Mouse (Mus musculus): ENCODE results near the gene Nap1l5. TPM values are rescaled to one million over a fixed set of nuclear protein-coding genes. Genes with fewer than 3 reads are reported as not detected.

The Nap1l5 gene
- polyA plus RNA-seq, 1 experiment from 2014 or later = 3.2 TPM

- H3K36me3 ChIP-seq = no peaks in the 10 kb centered on the region
- H3K27ac ChIP-seq = no peak overlapping the region
- ATAC-seq (ENCODE audit: borderline replicate concordance, extremely low read depth, low FRiP score, low TSS enrichment) = no peak
- 76% methylated on average over 9 of the region's 9 CpGs for WGBS
- H3K9ac ChIP-seq = no peak overlapping the region
- H3K9me3 ChIP-seq = no peaks in the 10 kb centered on the region
- H3K4me1 ChIP-seq = no peaks in the 10 kb centered on the region
- H3K4me2 ChIP-seq = no peak overlapping the region
- H3K4me3 ChIP-seq = no peak overlapping the region
- no peaks in the 10 kb centered on the region for H3K27me3 ChIP-seq
These were observed 23.1 kb upstream of the Nap1l5 start for GRCm38 (mm10) chr6:58929911-58930431.

- ATAC-seq (ENCODE audit: borderline replicate concordance, extremely low read depth, low FRiP score, low TSS enrichment) = no peak
- Histone ChIP-seq H3K36me3 (no peaks in the 10 kb centered on the region), H3K27ac (no peak overlapping the region), H3K9me3 (no peaks in the 10 kb centered on the region), H3K4me2 (no peak overlapping the region), H3K9ac (no peak overlapping the region), H3K27me3 (no peaks in the 10 kb centered on the region), H3K4me1 (no peaks in the 10 kb centered on the region), H3K4me3 (no peak overlapping the region)
- 70% methylated on average over 2 of the region's 2 CpGs for WGBS
These were observed 21.0 kb upstream of the Nap1l5 start for GRCm38 (mm10) chr6:58927881-58928280.

- Histone ChIP-seq H3K27ac (no peak overlapping the region), H3K9me3 (no peaks in the 10 kb centered on the region)
- WGBS = 78% methylated on average over 5 of the region's 5 CpGs
These were observed 15.6 kb upstream of the Nap1l5 start for GRCm38 (mm10) chr6:58922511-58922910.

GRCm38 (mm10) chr6:58921623-58922022, 14.7 kb upstream of the Nap1l5 start:
- WGBS = 39% methylated on average over 3 of the region's 3 CpGs
- Histone ChIP-seq H3K36me3 (no peaks in the 10 kb centered on the region), H3K4me1 (no peaks in the 10 kb centered on the region), H3K4me2 (no peak overlapping the region), H3K4me3 (no peak overlapping the region), H3K9ac (no peak overlapping the region), H3K9me3 (no peaks in the 10 kb centered on the region), H3K27ac (no peak overlapping the region), H3K27me3 (no peaks in the 10 kb centered on the region)
- no peak for ATAC-seq (ENCODE audit: borderline replicate concordance, extremely low read depth, low FRiP score, low TSS enrichment)

More at GRCm38 (mm10) chr6:58922511-58922910, 15.6 kb upstream of the Nap1l5 start:
- Histone ChIP-seq H3K4me3 (no peak overlapping the region), H3K9ac (no peak overlapping the region), H3K36me3 (no peaks in the 10 kb centered on the region), H3K4me1 (no peaks in the 10 kb centered on the region), H3K4me2 (no peak overlapping the region), H3K27me3 (no peaks in the 10 kb centered on the region)
- ATAC-seq (ENCODE audit: borderline replicate concordance, extremely low read depth, low FRiP score, low TSS enrichment) = no peak

GRCm38 (mm10) chr6:58920735-58921134, 13.9 kb upstream of the Nap1l5 start:
- 75% methylated on average over 6 of the region's 6 CpGs for WGBS
- Histone ChIP-seq H3K36me3 (no peaks in the 10 kb centered on the region), H3K27me3 (no peaks in the 10 kb centered on the region), H3K9ac (no peak overlapping the region), H3K4me1 (no peaks in the 10 kb centered on the region), H3K9me3 (no peaks in the 10 kb centered on the region), H3K27ac (no peak overlapping the region), H3K4me2 (no peak overlapping the region), H3K4me3 (no peak overlapping the region)
- ATAC-seq (ENCODE audit: borderline replicate concordance, extremely low read depth, low FRiP score, low TSS enrichment) = no peak

- ATAC-seq (ENCODE audit: borderline replicate concordance, extremely low read depth, low FRiP score, low TSS enrichment) = no peak
- Histone ChIP-seq H3K9me3 (no peaks in the 10 kb centered on the region), H3K4me1 (no peaks in the 10 kb centered on the region), H3K27me3 (no peaks in the 10 kb centered on the region), H3K4me2 (no peak overlapping the region), H3K4me3 (no peak overlapping the region), H3K36me3 (no peaks in the 10 kb centered on the region), H3K9ac (no peak overlapping the region), H3K27ac (no peak overlapping the region)
- 72% methylated on average over 5 of the region's 5 CpGs for WGBS
These were observed 9.6 kb upstream of the Nap1l5 start for GRCm38 (mm10) chr6:58916498-58916897.

GRCm38 (mm10) chr6:58913971-58914370, 7.1 kb upstream of the Nap1l5 start:
- WGBS = 44% methylated on average over 5 of the region's 5 CpGs
- no peaks in the 10 kb centered on the region for H3K9me3 ChIP-seq
- H3K36me3 ChIP-seq = no peaks in the 10 kb centered on the region
- H3K4me1 ChIP-seq = no peaks in the 10 kb centered on the region
- no peaks in the 10 kb centered on the region for H3K27me3 ChIP-seq
- no peak overlapping the region for H3K4me2 ChIP-seq
- peak overlapping the region; percentile 44; the same call in 1 of the 2 replicates for H3K27ac ChIP-seq
- H3K9ac ChIP-seq = no peak overlapping the region
- ATAC-seq (ENCODE audit: borderline replicate concordance, extremely low read depth, low FRiP score, low TSS enrichment) = no peak
- H3K4me3 ChIP-seq = no peak overlapping the region

- Histone ChIP-seq H3K9ac (no peak overlapping the region), H3K36me3 (no peaks in the 10 kb centered on the region), H3K27me3 (no peaks in the 10 kb centered on the region), H3K4me3 (no peak overlapping the region), H3K27ac (peak overlapping the region; percentile 44; the same call in 1 of the 2 replicates), H3K4me1 (no peaks in the 10 kb centered on the region), H3K4me2 (no peak overlapping the region), H3K9me3 (no peaks in the 10 kb centered on the region)
- WGBS = 40% methylated on average over 3 of the region's 3 CpGs
- ATAC-seq (ENCODE audit: borderline replicate concordance, extremely low read depth, low FRiP score, low TSS enrichment) = peak; percentile 85
These were observed 6.7 kb upstream of the Nap1l5 start for GRCm38 (mm10) chr6:58913551-58913950.

GRCm38 (mm10) chr6:58912842-58913241, 6.0 kb upstream of the Nap1l5 start:
- Histone ChIP-seq H3K4me1 (no peaks in the 10 kb centered on the region), H3K9ac (no peak overlapping the region), H3K27me3 (no peaks in the 10 kb centered on the region), H3K4me2 (no peak overlapping the region), H3K27ac (no peak overlapping the region), H3K9me3 (no peaks in the 10 kb centered on the region), H3K36me3 (no peaks in the 10 kb centered on the region), H3K4me3 (no peak overlapping the region)
- 63% methylated on average over 5 of the region's 5 CpGs for WGBS
- ATAC-seq (ENCODE audit: borderline replicate concordance, extremely low read depth, low FRiP score, low TSS enrichment) = no peak

- no peak overlapping the region for H3K27ac ChIP-seq
- 0 out of 2 replicates have a peak, but pooled peaks cover 10% of the 10 kb centered on the region for H3K36me3 ChIP-seq
- H3K4me2 ChIP-seq = no peak overlapping the region
- H3K4me1 ChIP-seq = no peaks in the 10 kb centered on the region
- no peak for ATAC-seq (ENCODE audit: borderline replicate concordance, extremely low read depth, low FRiP score, low TSS enrichment)
- WGBS = 68% methylated on average over 2 of the region's 2 CpGs
- H3K4me3 ChIP-seq = no peak overlapping the region
- H3K9ac ChIP-seq = no peak overlapping the region
- H3K9me3 ChIP-seq = no peaks in the 10 kb centered on the region
- no peaks in the 10 kb centered on the region for H3K27me3 ChIP-seq
These were observed 915 bp upstream of the Nap1l5 start for GRCm38 (mm10) chr6:58907791-58908190.

- Histone ChIP-seq H3K4me2 (peak overlapping the region; percentile 83), H3K4me1 (no peaks in the 10 kb centered on the region), H3K9ac (no peak overlapping the region), H3K9me3 (no peaks in the 10 kb centered on the region), H3K27me3 (no peaks in the 10 kb centered on the region), H3K36me3 (0 out of 2 replicates have a peak, but pooled peaks cover 10% of the 10 kb centered on the region), H3K4me3 (no peak overlapping the region), H3K27ac (no peak overlapping the region)
- 74% methylated on average over 8 of the region's 8 CpGs for WGBS
- no peak for ATAC-seq (ENCODE audit: borderline replicate concordance, extremely low read depth, low FRiP score, low TSS enrichment)
These were observed 460 bp upstream of the Nap1l5 start for GRCm38 (mm10) chr6:58907336-58907735.

GRCm38 (mm10) chr6:58904551-58904950, 2.3 kb downstream of the Nap1l5 start:
- no peak overlapping the region for H3K4me3 ChIP-seq
- no peak overlapping the region for H3K27ac ChIP-seq
- no peaks in the 10 kb centered on the region for H3K27me3 ChIP-seq
- H3K9me3 ChIP-seq = no peaks in the 10 kb centered on the region
- no peaks in the 10 kb centered on the region for H3K4me1 ChIP-seq
- 0 out of 2 replicates have a peak, but pooled peaks cover 10% of the 10 kb centered on the region for H3K36me3 ChIP-seq
- ATAC-seq (ENCODE audit: borderline replicate concordance, extremely low read depth, low FRiP score, low TSS enrichment) = no peak
- WGBS = 69% methylated on average over 3 of the region's 3 CpGs
- no peak overlapping the region for H3K9ac ChIP-seq
- no peak overlapping the region for H3K4me2 ChIP-seq

GRCm38 (mm10) chr6:58903171-58903570, 3.7 kb downstream of the Nap1l5 start:
- H3K4me1 ChIP-seq = no peaks in the 10 kb centered on the region
- ATAC-seq (ENCODE audit: borderline replicate concordance, extremely low read depth, low FRiP score, low TSS enrichment) = peak; percentile 90; the same call in 1 of the 2 replicates
- WGBS = 17% methylated on average over 8 of the region's 8 CpGs
- H3K27me3 ChIP-seq = no peaks in the 10 kb centered on the region
- 0 out of 2 replicates have a peak overlapping the region, but pooled peaks have one; percentile 18 for H3K4me2 ChIP-seq
- 0 out of 2 replicates have a peak, but pooled peaks cover 10% of the 10 kb centered on the region for H3K36me3 ChIP-seq
- no peak overlapping the region for H3K9ac ChIP-seq
- no peaks in the 10 kb centered on the region for H3K9me3 ChIP-seq
- H3K4me3 ChIP-seq = no peak overlapping the region
- H3K27ac ChIP-seq = no peak overlapping the region
